Mouse (Mus musculus) heart, embryonic 15.5 days (tissue): ENCODE measurements around the gene Apbb2. TPM values are rescaled to one million over a fixed set of nuclear protein-coding genes. Genes with fewer than 3 reads are reported as not detected.

ENCODE experiments used
- ATAC-seq: fragments of 200-750 bp; cut with Nextera tagmentation; replicated peaks from 2 replicates; pipeline ENCODE4 v1.8.0; 2017; ENCODE audit warnings: low read depth, moderate TSS enrichment; ENCODE audit not compliant: insufficient number of reproducible peaks, insufficient read depth, low FRiP score
- H3K27ac ChIP-seq: fragments of 300-500 bp; sonication (generic); 2 replicates; pipeline ENCODE4 v1.5.1; 2015; ENCODE audit warnings: mild to moderate bottlenecking, inconsistent platforms
- H3K27me3 ChIP-seq: fragments of 300-500 bp; sonication (generic); 2 replicates; pipeline ENCODE4 v1.6.1; 2015; ENCODE audit warnings: inconsistent platforms
- H3K36me3 ChIP-seq: fragments of 300-500 bp; sonication (generic); 2 replicates; pipeline ENCODE4 v1.6.1; 2015; ENCODE audit warnings: mild to moderate bottlenecking, inconsistent platforms
- H3K4me1 ChIP-seq: fragments of 300-500 bp; sonication (generic); replicated peaks from 2 replicates; pipeline ENCODE4 v1.6.1; 2015; ENCODE audit warnings: inconsistent platforms
- H3K4me2 ChIP-seq: fragments of 300-500 bp; sonication (generic); 2 replicates; pipeline ENCODE4 v1.6.1; 2015; ENCODE audit warnings: inconsistent platforms, mild to moderate bottlenecking, moderate library complexity
- H3K4me3 ChIP-seq: fragments of 300-500 bp; sonication (generic); 2 replicates; pipeline ENCODE4 v1.5.1; 2015; ENCODE audit warnings: mild to moderate bottlenecking, inconsistent platforms
- H3K9ac ChIP-seq: fragments of 300-500 bp; sonication (generic); 2 replicates; pipeline ENCODE4 v1.6.1; 2015; ENCODE audit warnings: mild to moderate bottlenecking, inconsistent platforms
- H3K9me3 ChIP-seq: fragments of 300-500 bp; sonication (generic); replicated peaks from 2 replicates; pipeline ENCODE4 v1.6.1; 2016; ENCODE audit warnings: inconsistent platforms
- WGBS: fragments of 180-500 bp; shearing (Covaris S2); methylation state at CpG from one replicate; pipeline ENCODE4 v1.1.7; 2015; ENCODE audit warnings: mixed read lengths; 5-methylcytosine and 5-hydroxymethylcytosine counted together
- polyA plus RNA-seq: library from polyadenylated mRNA; unstranded; fragments of >200 nt; fragmentation: Nextera tagmentation; extraction: Ambion mirVana; gene quantifications from 2 replicates; pipeline ENCODE4 v1.2.1, GENCODE M21; 2015

The Apbb2 gene
- 32.6 and 35.5 TPM in 2 replicates for polyA plus RNA-seq

GRCm38 (mm10) chr5:66618597-66618996, at the start of gene Apbb2:
Gene Apbb2, minus strand, starts transcription at chr5:66618784.
- peak within 1 kb of the TSS; percentile 92 for H3K4me3 ChIP-seq

DNA sequence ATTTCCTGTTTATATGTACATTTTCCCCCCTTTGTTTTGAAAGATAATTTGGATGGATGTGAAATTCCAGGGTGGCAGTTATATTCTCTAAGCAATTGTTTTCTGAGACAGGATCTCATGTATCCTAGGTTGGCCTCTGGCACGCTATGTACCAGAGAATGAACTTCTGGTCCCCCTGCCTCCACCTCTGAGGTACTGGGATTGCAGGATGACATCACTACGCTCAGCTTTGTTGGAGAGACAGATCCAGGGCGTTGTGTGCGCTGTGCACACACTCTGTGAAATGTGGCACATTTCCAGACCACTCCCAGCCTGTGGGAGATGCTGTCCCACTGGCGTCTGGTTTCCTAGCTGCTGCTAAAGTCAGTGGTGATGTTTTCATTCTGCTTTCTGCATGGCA, 35.6 kb upstream of the Apbb2 start:
- H3K4me3 ChIP-seq: no peak overlapping the region
- 6% methylated on average over 5 of the region's 5 CpGs for WGBS
- H3K9me3 ChIP-seq: no peaks in the 10 kb centered on the region
- peak; percentile 74 for ATAC-seq
- no peak overlapping the region for H3K4me2 ChIP-seq
- H3K4me1 ChIP-seq: peaks cover 7% of the 10 kb centered on the region
- H3K9ac ChIP-seq: no peak overlapping the region
- H3K27ac ChIP-seq: peak overlapping the region; percentile 57
- no peaks in the 10 kb centered on the region for H3K36me3 ChIP-seq
- no peaks in the 10 kb centered on the region for H3K27me3 ChIP-seq

More at GRCm38 (mm10) chr5:66618597-66618996, at the start of gene Apbb2:
- WGBS: under 1% methylated on average over 36 of the region's 39 CpGs
- no peaks in the 10 kb centered on the region for H3K27me3 ChIP-seq
- no peaks in the 10 kb centered on the region for H3K9me3 ChIP-seq
- H3K9ac ChIP-seq: peak within 1 kb of the TSS; percentile 99
- H3K36me3 ChIP-seq: no peaks in the 10 kb centered on the region
- peak; percentile 94 for ATAC-seq
- peaks cover 43% of the 10 kb centered on the region for H3K4me1 ChIP-seq
- peak within 1 kb of the TSS; percentile 98 for H3K27ac ChIP-seq
- peak within 1 kb of the TSS; percentile 88 for H3K4me2 ChIP-seq

GRCm38 (mm10) chr5:66647504-66647903, 28.9 kb upstream of the Apbb2 start:
- Histone ChIP-seq H3K27ac (peak overlapping the region; percentile 83), H3K9ac (no peak overlapping the region), H3K4me1 (peaks cover 14% of the 10 kb centered on the region), H3K27me3 (no peaks in the 10 kb centered on the region), H3K36me3 (no peaks in the 10 kb centered on the region), H3K4me2 (peak overlapping the region; percentile 32), H3K4me3 (no peak overlapping the region), H3K9me3 (no peaks in the 10 kb centered on the region)
- peak; percentile 72; the same call in 1 of the 2 replicates for ATAC-seq
- 10% methylated on average over 7 of the region's 7 CpGs for WGBS

DNA sequence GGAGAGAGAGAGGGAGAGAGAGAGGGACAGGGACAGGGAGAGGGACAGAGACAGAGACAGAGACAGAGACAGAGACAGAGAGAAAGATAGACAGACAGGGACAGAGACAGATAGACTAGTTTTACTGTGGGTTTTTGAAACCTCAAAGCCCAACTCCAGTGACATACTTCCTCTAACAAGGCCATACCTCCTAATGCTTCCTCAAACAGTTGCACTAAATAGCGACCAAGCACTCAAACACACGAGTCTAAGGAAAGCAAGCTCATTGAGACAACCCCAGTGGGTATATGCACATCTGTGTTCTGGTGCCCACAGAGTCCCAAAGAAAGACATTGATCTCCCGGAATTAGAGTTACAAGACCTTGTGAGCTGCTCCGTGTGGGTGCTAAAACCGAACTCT, 24.7 kb upstream of the Apbb2 start:
- H3K4me2 ChIP-seq: no peak overlapping the region
- H3K4me3 ChIP-seq: no peak overlapping the region
- no peaks in the 10 kb centered on the region for H3K9me3 ChIP-seq
- H3K36me3 ChIP-seq: no peaks in the 10 kb centered on the region
- H3K27me3 ChIP-seq: no peaks in the 10 kb centered on the region
- H3K9ac ChIP-seq: no peak overlapping the region
- ATAC-seq: no peak
- H3K27ac ChIP-seq: no peak overlapping the region
- peaks cover 14% of the 10 kb centered on the region for H3K4me1 ChIP-seq
- WGBS: 81% methylated on average over 5 of the region's 5 CpGs

GRCm38 (mm10) chr5:66642156-66642555, 23.6 kb upstream of the Apbb2 start:
- Histone ChIP-seq H3K27me3 (no peaks in the 10 kb centered on the region), H3K27ac (no peak overlapping the region), H3K36me3 (no peaks in the 10 kb centered on the region), H3K4me2 (no peak overlapping the region), H3K9me3 (no peaks in the 10 kb centered on the region), H3K9ac (no peak overlapping the region), H3K4me1 (peaks cover 7% of the 10 kb centered on the region), H3K4me3 (no peak overlapping the region)
- no peak for ATAC-seq
- WGBS: 80% methylated on average over 4 of the region's 4 CpGs

GRCm38 (mm10) chr5:66635459-66636079, 17.0 kb upstream of the Apbb2 start:
- WGBS: 58% methylated on average over 10 of the region's 10 CpGs
- H3K4me3 ChIP-seq: no peak overlapping the region
- no peaks in the 10 kb centered on the region for H3K27me3 ChIP-seq
- no peaks in the 10 kb centered on the region for H3K36me3 ChIP-seq
- H3K9me3 ChIP-seq: no peaks in the 10 kb centered on the region
- no peak overlapping the region for H3K4me2 ChIP-seq
- H3K9ac ChIP-seq: no peak overlapping the region
- H3K4me1 ChIP-seq: no peaks in the 10 kb centered on the region
- no peak overlapping the region for H3K27ac ChIP-seq
- ATAC-seq: no peak

DNA sequence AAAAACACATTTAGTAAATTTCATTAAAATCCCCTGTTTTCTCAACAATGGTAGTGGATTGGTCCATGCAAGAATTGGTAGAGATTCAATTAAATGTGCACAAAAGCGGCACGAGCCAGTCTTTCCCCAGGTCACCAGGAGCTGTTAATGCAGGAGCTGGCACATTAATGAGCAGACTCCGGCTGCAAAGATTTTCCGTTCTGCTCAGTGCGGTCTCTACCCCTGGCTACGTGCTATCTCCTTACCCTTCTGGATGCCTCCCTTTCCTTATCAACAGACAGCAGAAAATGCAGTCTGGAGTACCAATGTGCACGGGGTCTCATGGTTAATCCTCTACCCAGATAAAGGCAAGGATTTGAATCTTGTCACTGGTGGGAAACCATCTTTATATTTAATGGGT, 9.2 kb upstream of the Apbb2 start:
- H3K27ac ChIP-seq: no peak overlapping the region
- H3K4me2 ChIP-seq: peak overlapping the region; percentile 42
- no peaks in the 10 kb centered on the region for H3K27me3 ChIP-seq
- no peaks in the 10 kb centered on the region for H3K9me3 ChIP-seq
- 20% methylated on average over 7 of the region's 7 CpGs for WGBS
- no peak overlapping the region for H3K4me3 ChIP-seq
- H3K4me1 ChIP-seq: 0 out of 2 replicates have a peak, but pooled peaks cover 3% of the 10 kb centered on the region
- H3K36me3 ChIP-seq: no peaks in the 10 kb centered on the region
- ATAC-seq: no peak
- no peak overlapping the region for H3K9ac ChIP-seq

DNA sequence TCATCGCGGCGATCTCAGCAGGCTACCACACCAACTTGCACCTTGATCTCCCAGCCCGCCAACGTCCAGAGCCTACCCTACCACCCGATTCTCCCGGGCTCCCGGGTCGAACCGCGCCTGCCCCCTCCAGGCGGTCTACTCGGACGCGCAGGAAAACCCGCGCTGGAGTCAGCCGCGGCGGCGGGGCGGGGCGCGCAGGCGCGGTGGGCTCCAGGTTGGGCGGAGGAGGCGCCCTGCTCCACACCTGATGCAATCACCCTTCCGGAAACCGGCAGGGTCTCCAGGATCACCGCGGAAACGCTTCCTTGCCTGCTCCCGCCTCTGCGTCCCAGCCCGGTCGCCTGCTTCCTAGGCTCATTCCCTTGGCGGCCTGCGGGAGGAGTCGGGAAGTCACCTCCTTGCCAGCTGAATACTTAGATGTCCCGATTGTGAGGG, 1.6 kb upstream of the Apbb2 start:
- H3K4me1 ChIP-seq: peaks cover 29% of the 10 kb centered on the region
- peak overlapping the region; percentile 88 for H3K4me2 ChIP-seq
- H3K36me3 ChIP-seq: no peaks in the 10 kb centered on the region
- peak overlapping the region; percentile 73 for H3K4me3 ChIP-seq
- H3K27ac ChIP-seq: peak overlapping the region; percentile 73
- ATAC-seq: peak; percentile 58
- H3K9me3 ChIP-seq: no peaks in the 10 kb centered on the region
- peak overlapping the region; percentile 60 for H3K9ac ChIP-seq
- under 1% methylated on average over 41 of the region's 41 CpGs for WGBS
- no peaks in the 10 kb centered on the region for H3K27me3 ChIP-seq

DNA sequence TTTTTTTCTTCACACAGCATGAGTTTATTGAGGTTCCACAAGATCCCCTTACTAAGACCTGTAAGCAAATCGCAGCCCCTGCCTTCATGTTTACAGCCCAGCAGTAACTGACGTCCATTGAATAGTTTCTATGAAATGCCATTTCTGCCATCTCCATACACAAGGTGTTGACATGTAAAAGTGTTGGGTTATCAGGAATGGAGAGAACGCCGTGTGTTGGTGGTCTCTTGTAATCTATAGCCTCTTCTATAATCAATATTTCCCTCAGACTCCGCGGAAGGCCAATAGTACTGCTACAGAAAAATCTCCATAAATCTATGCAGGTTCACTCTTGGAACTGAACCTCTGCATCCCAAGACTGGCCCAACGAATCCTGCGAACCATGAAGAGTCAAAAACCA, 1.1 kb upstream of the Apbb2 start:
- Histone ChIP-seq H3K9me3 (no peaks in the 10 kb centered on the region), H3K9ac (peak overlapping the region; percentile 60; the same call in 1 of the 2 replicates), H3K4me1 (peaks cover 33% of the 10 kb centered on the region), H3K27ac (peak overlapping the region; percentile 73), H3K4me2 (peak overlapping the region; percentile 88), H3K4me3 (peak overlapping the region; percentile 73), H3K36me3 (no peaks in the 10 kb centered on the region), H3K27me3 (no peaks in the 10 kb centered on the region)
- WGBS: 39% methylated on average over 8 of the region's 8 CpGs
- no peak for ATAC-seq

- Histone ChIP-seq H3K9ac (no peak overlapping the region), H3K4me3 (peak overlapping the region; percentile 92), H3K27ac (0 out of 2 replicates have a peak overlapping the region, but pooled peaks have one; percentile 47), H3K36me3 (no peaks in the 10 kb centered on the region), H3K4me1 (peaks cover 38% of the 10 kb centered on the region), H3K9me3 (no peaks in the 10 kb centered on the region), H3K27me3 (no peaks in the 10 kb centered on the region), H3K4me2 (peak overlapping the region; percentile 88)
- ATAC-seq: no peak
- 29% methylated on average over 11 of the region's 11 CpGs for WGBS
These were observed 611 bp upstream of the Apbb2 start for GRCm38 (mm10) chr5:66619195-66619594.

GRCm38 (mm10) chr5:66617921-66618460, 593 bp downstream of the Apbb2 start:
- WGBS: under 1% methylated on average over 50 of the region's 54 CpGs
- ATAC-seq: peak; percentile 15
- Histone ChIP-seq H3K4me1 (peaks cover 48% of the 10 kb centered on the region), H3K9ac (peak overlapping the region; percentile 99), H3K9me3 (no peaks in the 10 kb centered on the region), H3K4me3 (peak overlapping the region; percentile 92), H3K27me3 (no peaks in the 10 kb centered on the region), H3K4me2 (peak overlapping the region; percentile 88), H3K27ac (peak overlapping the region; percentile 98), H3K36me3 (no peaks in the 10 kb centered on the region)

DNA sequence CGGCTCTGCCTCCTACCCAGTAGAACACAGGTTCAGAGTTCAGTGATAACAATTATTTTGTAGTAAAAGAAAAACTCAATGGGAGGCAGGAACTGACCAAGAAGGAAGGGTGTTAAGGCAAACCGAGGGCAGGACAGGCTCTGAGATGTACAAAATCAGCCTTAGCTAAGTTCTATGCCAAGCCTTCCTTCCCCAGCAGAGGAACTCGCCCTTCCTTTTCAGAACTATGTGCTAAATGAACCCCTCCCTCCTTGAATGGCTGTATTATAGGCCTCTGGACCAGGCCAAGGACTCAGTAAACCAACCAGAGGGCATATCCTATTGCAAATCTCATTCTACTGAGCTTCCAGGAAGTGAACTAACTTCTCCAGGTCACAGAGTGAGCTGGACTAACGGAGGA, 3.6 kb downstream of the Apbb2 start:
- ATAC-seq: no peak
- Histone ChIP-seq H3K4me2 (no peak overlapping the region), H3K4me1 (peaks cover 59% of the 10 kb centered on the region)

More for the DNA sequence above, 3.6 kb downstream of the Apbb2 start:
- no peaks in the 10 kb centered on the region for H3K36me3 ChIP-seq
- H3K9me3 ChIP-seq: no peaks in the 10 kb centered on the region
- peak overlapping the region; percentile 7; the same call in 1 of the 2 replicates for H3K27ac ChIP-seq
- no peak overlapping the region for H3K4me3 ChIP-seq
- no peaks in the 10 kb centered on the region for H3K27me3 ChIP-seq
- no peak overlapping the region for H3K9ac ChIP-seq
- 61% methylated on average over 4 of the region's 4 CpGs for WGBS
